In the genomic region with DNA sequence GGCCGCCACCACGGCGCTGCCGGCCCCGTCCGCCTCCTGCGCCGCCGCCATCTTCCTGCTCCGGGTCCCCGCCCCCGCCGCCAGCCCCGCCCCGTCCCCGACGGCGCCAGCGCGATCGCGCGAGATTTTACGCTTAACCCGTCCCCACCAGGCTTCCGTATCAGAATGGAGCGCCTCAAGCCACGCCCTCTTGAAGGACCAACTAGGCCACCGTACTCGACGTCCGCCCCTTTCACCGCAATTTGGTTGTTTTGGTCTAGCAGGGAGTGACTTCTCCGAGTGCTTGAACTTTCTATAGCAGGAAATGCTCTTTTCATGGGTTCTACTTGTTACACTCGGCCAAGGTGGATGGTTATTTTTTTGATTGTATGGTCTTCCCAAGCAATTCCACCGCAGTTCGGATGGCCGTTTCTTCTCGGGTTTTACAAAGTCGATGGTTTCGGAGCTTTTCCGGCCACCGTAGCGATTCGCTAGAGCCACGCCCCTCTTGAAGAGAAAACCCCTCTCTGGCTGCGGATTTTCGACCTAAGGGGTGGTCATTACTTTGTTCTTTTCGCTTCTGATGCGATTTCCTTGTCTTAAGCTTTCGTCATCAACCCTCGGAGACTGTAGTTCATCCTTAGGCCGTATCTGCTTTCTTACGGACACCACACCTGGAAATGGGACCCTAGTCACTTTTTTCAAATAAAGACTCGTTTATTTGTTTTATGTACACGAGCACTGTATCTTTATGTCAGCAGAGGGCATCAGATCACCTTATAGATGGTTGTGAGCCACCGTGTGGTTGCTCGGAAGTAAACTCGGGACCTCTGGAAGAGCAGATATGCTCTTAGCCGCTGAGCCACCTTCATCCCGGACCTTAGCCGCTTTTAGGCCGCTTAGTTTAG, we compare ENCODE assay signal across 8 mouse cellular contexts. TPM values are rescaled to one million over a fixed set of nuclear protein-coding genes. Genes with fewer than 3 reads are reported as not detected.
DNase-seq lines count a peak whose midpoint lies in the region; ATAC-seq lines count a peak whose summit lies in the region.

A gene (minus strand): TSS at position 79 of the 887 bp plus-strand sequence.

- peak; percentile 96 for DNase-seq in adipocyte (ENCODE audit: low spot score)
- peak; percentile 99 for DNase-seq in embryo, embryonic 10 days (ENCODE audit: low spot score)
- peak; percentile 98 for DNase-seq in gastrocnemius, postnatal 10 days
- peak; percentile 99 for DNase-seq in induced T-regulatory cell, adult 2 months (ENCODE audit: low read depth)
- DNase-seq in left cerebral cortex, adult 9 months (ENCODE audit: low spot score in 2 of 2), result peak; percentile 92 to 98
- peak; percentile 97 for DNase-seq in right cerebral cortex, postnatal 14 days
- peak; percentile 94 to 96 for DNase-seq in urinary bladder, postnatal 36 days (ENCODE audit: low spot score in 2 of 2)

- peak; percentile 79 for ATAC-seq in megakaryocyte progenitor cell, adult 5-6 weeks (replicated peaks; ENCODE audit: poor library complexity)

RNA-seq across cellular contexts. Expression of the gene that starts here (rescaled TPM):
- total RNA-seq in gastrocnemius, postnatal 10 days (2021), result 10 to 100 TPM; 45.7 to 48.2 TPM
- total RNA-seq in megakaryocyte progenitor cell, adult 5-6 weeks (2015), result 47.3 and 57.1 TPM in 2 replicates
- total RNA-seq in megakaryocyte progenitor cell, adult 5-6 weeks (2017), result 25.7 and 30.0 TPM in 2 replicates

Comparison
In these comparisons a context has a peak if more than half of its experiments do, and no peak if none do; other contexts are left out.
1. Peak in every context shown above with its lines: DNase-seq and ATAC-seq.